Mouse (Mus musculus) myocyte (in vitro differentiated cells): ENCODE data around the gene Tekt2. TPM values are rescaled to one million over a fixed set of nuclear protein-coding genes. Genes with fewer than 3 reads are reported as not detected.

ENCODE experiments used
- H3K27me3 ChIP-seq: one replicate; pipeline ENCODE4 v1.6.1; 2011; ENCODE audit not compliant: control insufficient read depth, insufficient read depth, insufficient read length
- H3K36me3 ChIP-seq: one replicate; pipeline ENCODE4 v1.6.1; 2011; ENCODE audit not compliant: control insufficient read depth, insufficient read depth
- H3K4me2 ChIP-seq: one replicate; pipeline ENCODE4 v1.6.1; 2011; ENCODE audit warnings: low read depth, control low read depth
- H3K4me3 ChIP-seq: one replicate; pipeline ENCODE4 v1.5.1; 2011; ENCODE audit warnings: mild to moderate bottlenecking, control low read depth, moderate library complexity
- H3K79me2 ChIP-seq: one replicate; pipeline ENCODE4 v1.6.1; 2011; ENCODE audit not compliant: control insufficient read depth, insufficient read depth
- H3ac ChIP-seq: one replicate; pipeline ENCODE4 v1.6.1; 2011; ENCODE audit not compliant: control insufficient read depth, insufficient read length
- CEBPB ChIP-seq: IDR thresholded peaks from 2 replicates; pipeline ENCODE4 v1.6.1; 2011; ENCODE audit warnings: mild to moderate bottlenecking, moderate library complexity; ENCODE audit not compliant: poor library complexity, insufficient read depth, severe bottlenecking
- E2F4 ChIP-seq: IDR thresholded peaks from one replicate; pipeline ENCODE4 v1.6.1; 2011; ENCODE audit warnings: mild to moderate bottlenecking, control low read depth, moderate library complexity; ENCODE audit not compliant: insufficient read depth
- MAX ChIP-seq: IDR thresholded peaks from one replicate; pipeline ENCODE4 v1.6.1; 2011; ENCODE audit warnings: low read depth, mild to moderate bottlenecking, control low read depth
- MYOD1 ChIP-seq, 3 experiments: IDR thresholded peaks; one replicate each; pipeline ENCODE4 v1.6.1; 2011; ENCODE audit warnings: control low read depth in 2 of 3, low read depth in 2 of 3, mild to moderate bottlenecking in 2 of 3, moderate library complexity in 1 of 3; ENCODE audit not compliant: insufficient read length in 2 of 3, control insufficient read depth in 1 of 3
- MYOG ChIP-seq, 3 experiments: IDR thresholded peaks; one replicate each; pipeline ENCODE4 v1.6.1; 2011; ENCODE audit warnings: control low read depth in 2 of 3, low read depth in 2 of 3, mild to moderate bottlenecking in 2 of 3; ENCODE audit not compliant: insufficient read length in 2 of 3, control insufficient read depth in 1 of 3, insufficient read depth in 1 of 3
- POLR2A ChIP-seq: IDR thresholded peaks from one replicate; pipeline ENCODE4 v1.6.1; 2011; ENCODE audit warnings: low read depth, mild to moderate bottlenecking, control low read depth, moderate library complexity; ENCODE audit not compliant: insufficient read length
- POLR2AphosphoS2 ChIP-seq: IDR thresholded peaks from one replicate; pipeline ENCODE4 v1.6.1; 2011; ENCODE audit warnings: low read depth, control low read depth; ENCODE audit not compliant: insufficient read length
- REST ChIP-seq: IDR thresholded peaks from one replicate; pipeline ENCODE4 v1.6.1; 2011; ENCODE audit warnings: mild to moderate bottlenecking, control low read depth, moderate library complexity; ENCODE audit not compliant: insufficient read depth, insufficient read length
- SRF ChIP-seq: IDR thresholded peaks from one replicate; pipeline ENCODE4 v1.6.1; 2011; ENCODE audit warnings: low read depth; ENCODE audit not compliant: control insufficient read depth, insufficient read length
- TCF12 ChIP-seq: IDR thresholded peaks from one replicate; pipeline ENCODE4 v1.6.1; 2011; ENCODE audit warnings: mild to moderate bottlenecking, control low read depth; ENCODE audit not compliant: poor library complexity, insufficient read depth, severe bottlenecking
- TCF3 ChIP-seq: IDR thresholded peaks from one replicate; pipeline ENCODE4 v1.6.1; 2011; ENCODE audit warnings: low read depth, control low read depth; ENCODE audit not compliant: insufficient read length
- USF1 ChIP-seq: IDR thresholded peaks from one replicate; pipeline ENCODE4 v1.6.1; 2011; ENCODE audit warnings: low read depth, mild to moderate bottlenecking, control low read depth, moderate library complexity
- polyA plus RNA-seq: library from polyadenylated mRNA; unstranded; fragments of >200 nt; fragmentation: generic; extraction: Trizol; gene quantifications from one replicate; pipeline ENCODE4 v1.2.1, GENCODE M21; 2012; ENCODE audit warnings: missing spikeins

Gene Tekt2
- polyA plus RNA-seq = 0.49 TPM

- Histone ChIP-seq H3K36me3 (no peaks in the 10 kb centered on the region), H3K4me2 (no peak within 1 kb of the TSS), H3K27me3 (no peaks in the 10 kb centered on the region), H3ac (no peak within 1 kb of the TSS), H3K79me2 (peaks cover 8% of the 10 kb centered on the region), H3K4me3 (no peak within 1 kb of the TSS)
- TF ChIP-seq MYOD1 (IDR thresholded peaks at IDR 0.05; ENCODE audit: control insufficient read depth in 1 of 3, insufficient read length in 2 of 3, low read depth in 2 of 3) = no peak
- TF ChIP-seq E2F4 = no peak
- no peak for TF ChIP-seq USF1
- no peak for TF ChIP-seq POLR2A
- TF ChIP-seq MAX = no peak
- no peak for TF ChIP-seq REST
- TF ChIP-seq CEBPB = no peak
- no peak for TF ChIP-seq TCF12
- TF ChIP-seq TCF3 = no peak
- no peak for TF ChIP-seq MYOG (IDR thresholded peaks at IDR 0.05; ENCODE audit: control insufficient read depth in 1 of 3, insufficient read depth in 1 of 3, insufficient read length in 2 of 3, low read depth in 2 of 3)
- no peak for TF ChIP-seq POLR2AphosphoS2
- TF ChIP-seq SRF = no peak
Observed at GRCm38 (mm10) chr4:126325281-126325861, at the start of gene Tekt2. Tekt2 (minus strand) TSS chr4:126325688.

GRCm38 (mm10) chr4:126371497-126371896 is 46.0 kb upstream of the Tekt2 start:
- no peaks in the 10 kb centered on the region for H3K27me3 ChIP-seq
- no peak overlapping the region for H3ac ChIP-seq
- no peaks in the 10 kb centered on the region for H3K79me2 ChIP-seq
- H3K4me2 ChIP-seq = peak overlapping the region; percentile 36
- H3K36me3 ChIP-seq = peaks cover 20% of the 10 kb centered on the region
- no peak overlapping the region for H3K4me3 ChIP-seq
- no peak for TF ChIP-seq CEBPB
- TF ChIP-seq MYOG (IDR thresholded peaks at IDR 0.05; ENCODE audit: control insufficient read depth in 1 of 3, insufficient read depth in 1 of 3, insufficient read length in 2 of 3, low read depth in 2 of 3) = no peak
- TF ChIP-seq TCF12 = no peak
- no peak for TF ChIP-seq MAX
- TF ChIP-seq POLR2A = no peak
- no peak for TF ChIP-seq MYOD1 (IDR thresholded peaks at IDR 0.05; ENCODE audit: control insufficient read depth in 1 of 3, insufficient read length in 2 of 3, low read depth in 2 of 3)

- Histone ChIP-seq H3K4me2 (no peak overlapping the region), H3ac (no peak overlapping the region), H3K79me2 (no peaks in the 10 kb centered on the region), H3K27me3 (no peaks in the 10 kb centered on the region), H3K4me3 (no peak overlapping the region), H3K36me3 (peaks cover 18% of the 10 kb centered on the region)
- TF ChIP-seq MYOG (IDR thresholded peaks at IDR 0.05; ENCODE audit: control insufficient read depth in 1 of 3, insufficient read depth in 1 of 3, insufficient read length in 2 of 3, low read depth in 2 of 3) (no peak), E2F4 (no peak), POLR2A (no peak), POLR2AphosphoS2 (no peak), TCF3 (no peak), CEBPB (no peak), MAX (no peak), REST (no peak), MYOD1 (IDR thresholded peaks at IDR 0.05; ENCODE audit: control insufficient read depth in 1 of 3, insufficient read length in 2 of 3, low read depth in 2 of 3) (no peak), TCF12 (no peak), USF1 (no peak), SRF (no peak)
Observed at GRCm38 (mm10) chr4:126360069-126360468, 34.6 kb upstream of the Tekt2 start.

GRCm38 (mm10) chr4:126343451-126343850 is 18.0 kb upstream of the Tekt2 start:
- no peak overlapping the region for H3K4me3 ChIP-seq

More at GRCm38 (mm10) chr4:126343451-126343850, 18.0 kb upstream of the Tekt2 start:
- TF ChIP-seq MAX (no peak), E2F4 (no peak), MYOD1 (IDR thresholded peaks at IDR 0.05; ENCODE audit: control insufficient read depth in 1 of 3, insufficient read length in 2 of 3, low read depth in 2 of 3) (no peak), POLR2AphosphoS2 (no peak), CEBPB (no peak), REST (no peak), POLR2A (no peak), USF1 (no peak), TCF3 (no peak), MYOG (IDR thresholded peaks at IDR 0.05; ENCODE audit: control insufficient read depth in 1 of 3, insufficient read depth in 1 of 3, insufficient read length in 2 of 3, low read depth in 2 of 3) (no peak), TCF12 (no peak), SRF (no peak)
- H3K36me3 ChIP-seq = peaks cover 33% of the 10 kb centered on the region
- no peaks in the 10 kb centered on the region for H3K79me2 ChIP-seq
- no peaks in the 10 kb centered on the region for H3K27me3 ChIP-seq
- H3ac ChIP-seq = no peak overlapping the region
- H3K4me2 ChIP-seq = no peak overlapping the region
